Mouse (Mus musculus) embryonic facial prominence, embryonic 13.5 days (tissue): ENCODE data around the gene Stk32b. TPM values are rescaled to one million over a fixed set of nuclear protein-coding genes. Genes with fewer than 3 reads are reported as not detected.

ENCODE experiments used
- ATAC-seq: fragments of 200-750 bp; cut with Nextera tagmentation; 2 replicates; pipeline ENCODE4 v1.8.0; 2017; ENCODE audit warnings: low read depth; ENCODE audit not compliant: insufficient number of reproducible peaks, insufficient read depth, low FRiP score, low TSS enrichment
- H3K27ac ChIP-seq: fragments of 300-500 bp; sonication (generic); 2 replicates; pipeline ENCODE4 v1.5.1; 2015; ENCODE audit warnings: moderate library complexity, mild to moderate bottlenecking, inconsistent platforms
- H3K27me3 ChIP-seq: fragments of 300-500 bp; sonication (generic); 2 replicates; pipeline ENCODE4 v1.6.1; 2015; ENCODE audit warnings: mild to moderate bottlenecking, inconsistent platforms
- H3K36me3 ChIP-seq: fragments of 300-500 bp; sonication (generic); 2 replicates; pipeline ENCODE4 v1.6.1; 2015; ENCODE audit warnings: mild to moderate bottlenecking, inconsistent platforms
- H3K4me1 ChIP-seq: fragments of 300-500 bp; sonication (generic); 2 replicates; pipeline ENCODE4 v1.6.1; 2015; ENCODE audit warnings: inconsistent platforms
- H3K4me2 ChIP-seq: fragments of 300-500 bp; sonication (generic); 2 replicates; pipeline ENCODE4 v1.6.1; 2015; ENCODE audit warnings: moderate library complexity, mild to moderate bottlenecking, inconsistent platforms
- H3K4me3 ChIP-seq: fragments of 300-500 bp; sonication (generic); 2 replicates; pipeline ENCODE4 v1.5.1; 2015; ENCODE audit warnings: mild to moderate bottlenecking, inconsistent platforms
- H3K9ac ChIP-seq: fragments of 300-500 bp; sonication (generic); 2 replicates; pipeline ENCODE4 v1.6.1; 2015; ENCODE audit warnings: mild to moderate bottlenecking, inconsistent platforms
- H3K9me3 ChIP-seq: fragments of 300-500 bp; sonication (generic); 2 replicates; pipeline ENCODE4 v1.6.1; 2016; ENCODE audit warnings: inconsistent platforms
- WGBS: fragments of 180-500 bp; shearing (Covaris S2); methylation state at CpG from one replicate; pipeline ENCODE4 v1.1.7; 2015; ENCODE audit warnings: mixed read lengths; 5-methylcytosine and 5-hydroxymethylcytosine counted together
- polyA plus RNA-seq: library from polyadenylated mRNA; unstranded; fragments of >200 nt; fragmentation: Nextera tagmentation; extraction: Ambion mirVana; gene quantifications from 2 replicates; pipeline ENCODE4 v1.2.1, GENCODE M21; 2015

The Stk32b gene
- polyA plus RNA-seq, 1 experiment from 2014 or later: 5.5 TPM

- Histone ChIP-seq H3K36me3 (no peaks in the 10 kb centered on the region), H3K27ac (no peak overlapping the region), H3K4me1 (no peaks in the 10 kb centered on the region), H3K27me3 (no peaks in the 10 kb centered on the region), H3K9me3 (0 out of 2 replicates have a peak, but pooled peaks cover 2% of the 10 kb centered on the region), H3K4me2 (no peak overlapping the region), H3K4me3 (no peak overlapping the region), H3K9ac (no peak overlapping the region)
- WGBS: 73% methylated on average over 3 of the region's 3 CpGs
- ATAC-seq: no peak
Observed at GRCm38 (mm10) chr5:37435417-37435816, 281.6 kb downstream of the Stk32b start.

- Histone ChIP-seq H3K36me3 (peaks cover 40% of the 10 kb centered on the region), H3K4me1 (no peaks in the 10 kb centered on the region), H3K27me3 (no peaks in the 10 kb centered on the region), H3K4me2 (no peak overlapping the region), H3K9me3 (no peaks in the 10 kb centered on the region), H3K27ac (no peak overlapping the region), H3K4me3 (no peak overlapping the region), H3K9ac (no peak overlapping the region)
- no peak for ATAC-seq
Observed at GRCm38 (mm10) chr5:37427210-37427609, 289.8 kb downstream of the Stk32b start.

GRCm38 (mm10) chr5:37419028-37419427, 297.9 kb downstream of the Stk32b start:
- Histone ChIP-seq H3K9me3 (no peaks in the 10 kb centered on the region), H3K27me3 (no peaks in the 10 kb centered on the region), H3K4me1 (no peaks in the 10 kb centered on the region), H3K9ac (no peak overlapping the region), H3K36me3 (peaks cover 83% of the 10 kb centered on the region), H3K4me2 (no peak overlapping the region), H3K27ac (no peak overlapping the region), H3K4me3 (no peak overlapping the region)
- ATAC-seq: no peak
- WGBS: 86% methylated on average over 6 of the region's 6 CpGs

Other genes starting within 250 kb of the Stk32b start
- gene Cytl1, start 18.3 kb upstream of the Stk32b start, polyA plus RNA-seq: 39.9 and 74.9 TPM in 2 replicates
- gene Msx1, start 107.4 kb upstream of the Stk32b start, polyA plus RNA-seq: 519 and 586 TPM in 2 replicates